Mouse (Mus musculus): Measurements from ENCODE around the gene Mtr. TPM values are rescaled to one million over a fixed set of nuclear protein-coding genes. Genes with fewer than 3 reads are reported as not detected.

Gene Mtr
- total RNA-seq, 2 experiments from 2014 or later, result 8.6 to 13.0 TPM

- no peak for ATAC-seq (replicated peaks; ENCODE audit: low FRiP score, poor library complexity, severe bottlenecking)
These were observed 8.6 kb downstream of the Mtr start for GRCm38 (mm10) chr13:12249195-12249898.

GRCm38 (mm10) chr13:12245938-12246337 lies 12.0 kb downstream of the Mtr start:
- ATAC-seq (replicated peaks; ENCODE audit: low FRiP score, poor library complexity, severe bottlenecking), result no peak

GRCm38 (mm10) chr13:12243991-12244390 lies 13.9 kb downstream of the Mtr start:
- ATAC-seq (replicated peaks; ENCODE audit: low FRiP score, poor library complexity, severe bottlenecking), result no peak

GRCm38 (mm10) chr13:12232141-12232540 lies 25.8 kb downstream of the Mtr start:
- ATAC-seq (replicated peaks; ENCODE audit: low FRiP score, poor library complexity, severe bottlenecking), result no peak

GRCm38 (mm10) chr13:12228248-12228647 lies 29.7 kb downstream of the Mtr start:
- no peak for ATAC-seq (replicated peaks; ENCODE audit: low FRiP score, poor library complexity, severe bottlenecking)

- ATAC-seq (replicated peaks; ENCODE audit: low FRiP score, poor library complexity, severe bottlenecking), result no peak
These were observed 30.3 kb downstream of the Mtr start for GRCm38 (mm10) chr13:12227606-12228005.

- ATAC-seq (replicated peaks; ENCODE audit: low FRiP score, poor library complexity, severe bottlenecking), result no peak
These were observed 39.3 kb downstream of the Mtr start for GRCm38 (mm10) chr13:12218603-12219002.

- ATAC-seq (replicated peaks; ENCODE audit: low FRiP score, poor library complexity, severe bottlenecking), result no peak
These were observed 43.0 kb downstream of the Mtr start for GRCm38 (mm10) chr13:12214922-12215321.

GRCm38 (mm10) chr13:12211058-12211457 lies 46.9 kb downstream of the Mtr start:
- peak; percentile 63; the same call in 1 of the 2 replicates for ATAC-seq (replicated peaks; ENCODE audit: low FRiP score, poor library complexity, severe bottlenecking)

- ATAC-seq (replicated peaks; ENCODE audit: low FRiP score, poor library complexity, severe bottlenecking), result peak; percentile 83
These were observed 47.7 kb downstream of the Mtr start for GRCm38 (mm10) chr13:12210023-12210762.

GRCm38 (mm10) chr13:12200372-12200771 lies 57.5 kb downstream of the Mtr start:
- no peak for ATAC-seq (replicated peaks; ENCODE audit: low FRiP score, poor library complexity, severe bottlenecking)

GRCm38 (mm10) chr13:12198486-12198885 lies 59.4 kb downstream of the Mtr start:
- ATAC-seq (replicated peaks; ENCODE audit: low FRiP score, poor library complexity, severe bottlenecking), result no peak

- no peak for ATAC-seq (replicated peaks; ENCODE audit: low FRiP score, poor library complexity, severe bottlenecking)
These were observed 61.1 kb downstream of the Mtr start for GRCm38 (mm10) chr13:12196861-12197260.

GRCm38 (mm10) chr13:12196012-12196411 lies 61.9 kb downstream of the Mtr start:
- ATAC-seq (replicated peaks; ENCODE audit: low FRiP score, poor library complexity, severe bottlenecking), result no peak

GRCm38 (mm10) chr13:12194942-12195662 lies 62.8 kb downstream of the Mtr start:
- no peak for ATAC-seq (replicated peaks; ENCODE audit: low FRiP score, poor library complexity, severe bottlenecking)

- no peak for ATAC-seq (replicated peaks; ENCODE audit: low FRiP score, poor library complexity, severe bottlenecking)
These were observed 68.7 kb downstream of the Mtr start for GRCm38 (mm10) chr13:12189219-12189618.

GRCm38 (mm10) chr13:12188804-12189203 lies 69.1 kb downstream of the Mtr start:
- ATAC-seq (replicated peaks; ENCODE audit: low FRiP score, poor library complexity, severe bottlenecking), result no peak

GRCm38 (mm10) chr13:12179481-12179880 lies 78.4 kb downstream of the Mtr start:
- no peak for ATAC-seq (replicated peaks; ENCODE audit: low FRiP score, poor library complexity, severe bottlenecking)

- no peak for ATAC-seq (replicated peaks; ENCODE audit: low FRiP score, poor library complexity, severe bottlenecking)
These were observed 81.2 kb downstream of the Mtr start for GRCm38 (mm10) chr13:12176761-12177160.

- ATAC-seq (replicated peaks; ENCODE audit: low FRiP score, poor library complexity, severe bottlenecking), result no peak
These were observed 81.8 kb downstream of the Mtr start for GRCm38 (mm10) chr13:12175988-12176736.
